Mouse (Mus musculus): ENCODE measurements around the gene Gtf3c6. TPM values are rescaled to one million over a fixed set of nuclear protein-coding genes. Genes with fewer than 3 reads are reported as not detected.

The Gtf3c6 gene
- polyA plus RNA-seq, 1 experiment from 2014 or later, result 78.3 TPM

- 85% methylated on average over 6 of the region's 6 CpGs for WGBS
- Histone ChIP-seq H3K4me2 (ENCODE audit: low read depth, low read length) (no peak overlapping the region), H3K36me3 (ENCODE audit: control insufficient read depth, insufficient read depth, low read length) (no peaks in the 10 kb centered on the region), H3K9ac (ENCODE audit: low read depth, low read length) (no peak overlapping the region), H3K4me1 (ENCODE audit: control insufficient read depth, insufficient read depth, low read length) (0 out of 2 replicates have a peak, but pooled peaks cover 4% of the 10 kb centered on the region), H3K27me3 (replicated peaks; ENCODE audit: control insufficient read depth, insufficient read depth, low read length) (no peaks in the 10 kb centered on the region), H3K4me3 (ENCODE audit: low read length) (no peak overlapping the region), H3K9me3 (ENCODE audit: control insufficient read depth, low read length) (no peaks in the 10 kb centered on the region), H3K27ac (ENCODE audit: low read length) (no peak overlapping the region)
- no peak for ATAC-seq
Observed at GRCm38 (mm10) chr10:40262200-40262599, 4.3 kb upstream of the Gtf3c6 start.

- Histone ChIP-seq H3K4me3 (ENCODE audit: low read length) (no peak overlapping the region), H3K9me3 (ENCODE audit: control insufficient read depth, low read length) (no peaks in the 10 kb centered on the region), H3K27me3 (replicated peaks; ENCODE audit: control insufficient read depth, insufficient read depth, low read length) (no peaks in the 10 kb centered on the region), H3K36me3 (ENCODE audit: control insufficient read depth, insufficient read depth, low read length) (no peaks in the 10 kb centered on the region), H3K4me1 (ENCODE audit: control insufficient read depth, insufficient read depth, low read length) (peaks cover 10% of the 10 kb centered on the region), H3K9ac (ENCODE audit: low read depth, low read length) (no peak overlapping the region), H3K4me2 (ENCODE audit: low read depth, low read length) (no peak overlapping the region), H3K27ac (ENCODE audit: low read length) (no peak overlapping the region)
- no peak for ATAC-seq
- WGBS, result 58% methylated on average over 5 of the region's 5 CpGs
Observed at GRCm38 (mm10) chr10:40260305-40260704, 2.4 kb upstream of the Gtf3c6 start.

GRCm38 (mm10) chr10:40259542-40259941 lies 1.6 kb upstream of the Gtf3c6 start:
- H3K9ac ChIP-seq (ENCODE audit: low read depth, low read length), result no peak overlapping the region
- no peaks in the 10 kb centered on the region for H3K36me3 ChIP-seq (ENCODE audit: control insufficient read depth, insufficient read depth, low read length)
- no peak overlapping the region for H3K27ac ChIP-seq (ENCODE audit: low read length)
- H3K27me3 ChIP-seq (replicated peaks; ENCODE audit: control insufficient read depth, insufficient read depth, low read length), result no peaks in the 10 kb centered on the region
- no peak overlapping the region for H3K4me3 ChIP-seq (ENCODE audit: low read length)
- no peaks in the 10 kb centered on the region for H3K9me3 ChIP-seq (ENCODE audit: control insufficient read depth, low read length)
- peaks cover 10% of the 10 kb centered on the region for H3K4me1 ChIP-seq (ENCODE audit: control insufficient read depth, insufficient read depth, low read length)
- H3K4me2 ChIP-seq (ENCODE audit: low read depth, low read length), result 0 out of 2 replicates have a peak overlapping the region, but pooled peaks have one; percentile 30
- ATAC-seq, result no peak
- 13% methylated on average over 8 of the region's 8 CpGs for WGBS

- Histone ChIP-seq H3K4me3 (ENCODE audit: low read length) (no peak overlapping the region), H3K4me2 (ENCODE audit: low read depth, low read length) (peak overlapping the region; percentile 86), H3K9ac (ENCODE audit: low read depth, low read length) (no peak overlapping the region), H3K9me3 (ENCODE audit: control insufficient read depth, low read length) (no peaks in the 10 kb centered on the region), H3K36me3 (ENCODE audit: control insufficient read depth, insufficient read depth, low read length) (no peaks in the 10 kb centered on the region), H3K27ac (ENCODE audit: low read length) (peak overlapping the region; percentile 97), H3K4me1 (ENCODE audit: control insufficient read depth, insufficient read depth, low read length) (peaks cover 10% of the 10 kb centered on the region), H3K27me3 (replicated peaks; ENCODE audit: control insufficient read depth, insufficient read depth, low read length) (no peaks in the 10 kb centered on the region)
- no peak for ATAC-seq
- 4% methylated on average over 5 of the region's 5 CpGs for WGBS
Observed at GRCm38 (mm10) chr10:40258976-40259375, 1.1 kb upstream of the Gtf3c6 start.

GRCm38 (mm10) chr10:40258401-40258966 lies 576 bp upstream of the Gtf3c6 start:
- peak; percentile 88 for ATAC-seq
- H3K9ac ChIP-seq (ENCODE audit: low read depth, low read length), result peak overlapping the region; percentile 90
- H3K27ac ChIP-seq (ENCODE audit: low read length), result peak overlapping the region; percentile 97

GRCm38 (mm10) chr10:40256716-40257115 lies 1.2 kb downstream of the Gtf3c6 start:
- ATAC-seq, result peak; percentile 69
- Histone ChIP-seq H3K27ac (ENCODE audit: low read length) (peak overlapping the region; percentile 97), H3K36me3 (ENCODE audit: control insufficient read depth, insufficient read depth, low read length) (peaks cover 10% of the 10 kb centered on the region), H3K9ac (ENCODE audit: low read depth, low read length) (peak overlapping the region; percentile 90), H3K9me3 (ENCODE audit: control insufficient read depth, low read length) (no peaks in the 10 kb centered on the region), H3K4me2 (ENCODE audit: low read depth, low read length) (peak overlapping the region; percentile 86), H3K4me3 (ENCODE audit: low read length) (peak overlapping the region; percentile 93), H3K27me3 (replicated peaks; ENCODE audit: control insufficient read depth, insufficient read depth, low read length) (no peaks in the 10 kb centered on the region), H3K4me1 (ENCODE audit: control insufficient read depth, insufficient read depth, low read length) (peaks cover 10% of the 10 kb centered on the region)
- WGBS, result 2% methylated on average over 5 of the region's 5 CpGs

More at GRCm38 (mm10) chr10:40258401-40258966, 576 bp upstream of the Gtf3c6 start:
- Histone ChIP-seq H3K4me1 (ENCODE audit: control insufficient read depth, insufficient read depth, low read length) (peaks cover 10% of the 10 kb centered on the region), H3K9me3 (ENCODE audit: control insufficient read depth, low read length) (no peaks in the 10 kb centered on the region), H3K36me3 (ENCODE audit: control insufficient read depth, insufficient read depth, low read length) (peaks cover 2% of the 10 kb centered on the region), H3K27me3 (replicated peaks; ENCODE audit: control insufficient read depth, insufficient read depth, low read length) (no peaks in the 10 kb centered on the region), H3K4me2 (ENCODE audit: low read depth, low read length) (peak overlapping the region; percentile 86), H3K4me3 (ENCODE audit: low read length) (peak overlapping the region; percentile 93)
- under 1% methylated on average over 12 of the region's 12 CpGs for WGBS

GRCm38 (mm10) chr10:40250969-40251368 lies 6.9 kb downstream of the Gtf3c6 start:
- peaks cover 24% of the 10 kb centered on the region for H3K36me3 ChIP-seq (ENCODE audit: control insufficient read depth, insufficient read depth, low read length)
- H3K4me3 ChIP-seq (ENCODE audit: low read length), result no peak overlapping the region
- H3K27me3 ChIP-seq (replicated peaks; ENCODE audit: control insufficient read depth, insufficient read depth, low read length), result no peaks in the 10 kb centered on the region
- no peaks in the 10 kb centered on the region for H3K9me3 ChIP-seq (ENCODE audit: control insufficient read depth, low read length)
- no peak overlapping the region for H3K9ac ChIP-seq (ENCODE audit: low read depth, low read length)
- ATAC-seq, result no peak
- no peak overlapping the region for H3K27ac ChIP-seq (ENCODE audit: low read length)
- peaks cover 3% of the 10 kb centered on the region; the same call in 1 of the 2 replicates for H3K4me1 ChIP-seq (ENCODE audit: control insufficient read depth, insufficient read depth, low read length)
- H3K4me2 ChIP-seq (ENCODE audit: low read depth, low read length), result no peak overlapping the region
- 84% methylated on average over 6 of the region's 6 CpGs for WGBS

GRCm38 (mm10) chr10:40249625-40250024 lies 8.3 kb downstream of the Gtf3c6 start:
- Histone ChIP-seq H3K4me2 (ENCODE audit: low read depth, low read length) (no peak overlapping the region), H3K36me3 (ENCODE audit: control insufficient read depth, insufficient read depth, low read length) (peaks cover 24% of the 10 kb centered on the region), H3K4me1 (ENCODE audit: control insufficient read depth, insufficient read depth, low read length) (peaks cover 3% of the 10 kb centered on the region), H3K4me3 (ENCODE audit: low read length) (no peak overlapping the region), H3K9ac (ENCODE audit: low read depth, low read length) (no peak overlapping the region), H3K27ac (ENCODE audit: low read length) (no peak overlapping the region), H3K27me3 (replicated peaks; ENCODE audit: control insufficient read depth, insufficient read depth, low read length) (no peaks in the 10 kb centered on the region), H3K9me3 (ENCODE audit: control insufficient read depth, low read length) (no peaks in the 10 kb centered on the region)
- 89% methylated on average over 9 of the region's 9 CpGs for WGBS
- no peak for ATAC-seq

- 0 out of 2 replicates have a peak overlapping the region, but pooled peaks have one; percentile 77 for H3K9ac ChIP-seq (ENCODE audit: low read depth, low read length)
- H3K4me2 ChIP-seq (ENCODE audit: low read depth, low read length), result peak overlapping the region; percentile 67
- peaks cover 3% of the 10 kb centered on the region for H3K4me1 ChIP-seq (ENCODE audit: control insufficient read depth, insufficient read depth, low read length)
- H3K27me3 ChIP-seq (replicated peaks; ENCODE audit: control insufficient read depth, insufficient read depth, low read length), result no peaks in the 10 kb centered on the region
- H3K36me3 ChIP-seq (ENCODE audit: control insufficient read depth, insufficient read depth, low read length), result peaks cover 19% of the 10 kb centered on the region
- WGBS, result 30% methylated on average over 11 of the region's 11 CpGs
- H3K4me3 ChIP-seq (ENCODE audit: low read length), result peak overlapping the region; percentile 82
- H3K27ac ChIP-seq (ENCODE audit: low read length), result 0 out of 2 replicates have a peak overlapping the region, but pooled peaks have one; percentile 5
- ATAC-seq, result peak; percentile 41
- no peaks in the 10 kb centered on the region for H3K9me3 ChIP-seq (ENCODE audit: control insufficient read depth, low read length)
Observed at GRCm38 (mm10) chr10:40247166-40247716, 10.7 kb downstream of the Gtf3c6 start.
